Mouse (Mus musculus) liver, postnatal 0 days (tissue): Measurements from ENCODE around the gene Ctnnbl1.

Source experiments
- CTCF ChIP-seq: sonication (generic); IDR thresholded peaks from 2 replicates; pipeline ENCODE4 v1.5.1; 2016; ENCODE audit warnings: antibody characterized with exemption, low read depth
- EP300 ChIP-seq: IDR thresholded peaks from 2 replicates; pipeline ENCODE4 v1.6.1; 2016; ENCODE audit warnings: antibody characterized with exemption, low read depth, mild to moderate bottlenecking

DNA sequence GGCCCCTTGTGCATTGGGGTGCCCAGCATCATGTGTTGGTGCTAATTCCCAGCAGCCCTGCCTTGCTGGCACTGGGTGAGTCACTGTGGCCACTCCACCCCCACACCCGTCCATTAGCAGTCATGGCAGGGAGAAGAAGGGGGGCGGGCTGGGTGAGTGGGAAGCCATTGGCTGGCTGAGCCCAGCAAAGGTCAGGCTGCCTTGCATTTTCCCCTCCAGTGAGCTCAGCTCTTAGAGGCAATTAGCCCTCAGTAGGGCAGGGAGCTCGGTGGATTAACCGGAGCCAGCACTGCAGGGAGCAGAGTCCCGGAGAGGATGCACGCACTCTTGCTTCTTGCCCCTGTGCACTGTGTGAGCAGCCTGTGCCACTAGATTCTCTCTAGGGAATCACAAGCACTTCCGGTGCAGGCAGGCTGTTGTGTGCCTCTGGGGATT, 40.9 kb upstream of the Ctnnbl1 start:
- TF ChIP-seq CTCF, result no peak
- TF ChIP-seq EP300, result no peak
